Mouse (Mus musculus) cerebral cortex, adult 2 months (tissue): ENCODE results near the gene Blmh.

ENCODE experiments used
- WGBS: fragments of 180-500 bp; shearing (Covaris S2); methylation state at CpG from one replicate; pipeline ENCODE4 v1.1.7; 2018; 5-methylcytosine and 5-hydroxymethylcytosine counted together

The Blmh gene

DNA sequence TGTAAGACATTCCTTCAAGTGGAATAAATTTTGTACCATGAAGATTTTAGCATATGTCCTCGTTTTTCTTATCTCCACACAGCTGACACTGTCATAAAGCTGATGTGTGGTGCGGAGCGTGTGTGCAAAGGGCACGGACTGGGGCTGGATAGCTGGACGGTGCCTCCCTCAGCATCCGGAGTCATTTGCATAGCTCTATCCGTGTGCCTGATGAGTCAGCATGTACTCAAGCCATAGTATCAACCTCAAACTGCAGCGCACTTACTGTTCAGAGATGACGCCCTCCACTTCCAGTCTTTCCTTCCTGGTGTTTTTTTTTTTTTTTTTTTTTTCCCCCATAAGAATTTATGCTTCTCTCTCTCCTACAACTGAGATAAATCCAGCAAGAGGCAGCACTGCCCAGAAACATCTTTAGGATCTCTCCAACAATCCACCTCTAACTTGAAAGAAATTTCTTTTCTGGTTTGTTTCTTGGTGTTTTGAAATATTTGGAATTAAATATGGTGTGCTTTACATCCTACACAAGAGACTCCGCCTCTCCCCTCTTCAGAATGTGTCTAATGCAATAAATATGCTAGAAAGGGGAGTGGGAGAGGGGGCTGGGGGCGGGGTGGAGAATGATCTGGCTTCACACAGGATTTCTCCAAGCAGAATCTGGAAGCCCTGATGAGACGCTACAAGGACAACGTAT lies 7.9 kb upstream of the Blmh start:
- WGBS = 35% methylated on average over 13 of the region's 13 CpGs

GRCm38 (mm10) chr11:76917230-76917548 lies 7.4 kb upstream of the Blmh start:
- 72% methylated on average over 3 of the region's 3 CpGs for WGBS

DNA sequence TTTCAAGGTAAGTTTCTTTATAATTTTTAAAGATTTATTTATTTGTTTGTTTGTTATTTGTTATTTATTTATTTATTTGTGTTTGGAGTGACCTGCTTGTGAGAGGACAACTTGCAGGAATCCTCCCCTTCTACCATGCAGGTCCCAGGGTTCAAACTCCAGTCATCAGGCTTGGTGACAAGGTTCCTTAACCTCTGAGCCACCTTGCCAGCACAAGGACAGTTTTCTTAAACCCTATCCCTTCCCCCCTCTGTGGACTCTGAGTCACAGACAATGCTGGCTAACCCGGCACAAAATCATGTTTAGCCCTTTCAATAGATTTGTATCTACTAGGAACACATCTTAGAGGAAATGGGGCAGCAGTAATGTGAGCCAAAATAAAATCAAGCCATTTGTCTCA lies 4.0 kb upstream of the Blmh start:
- 37% methylated on average over 1 of the region's 1 CpGs for WGBS

- WGBS = 93% methylated on average over 8 of the region's 8 CpGs
These were observed 4.0 kb downstream of the Blmh start for GRCm38 (mm10) chr11:76928586-76928985.

- WGBS = 70% methylated on average over 3 of the region's 3 CpGs
These were observed 8.6 kb downstream of the Blmh start for GRCm38 (mm10) chr11:76933209-76933608.

GRCm38 (mm10) chr11:76936578-76936977 lies 12.0 kb downstream of the Blmh start:
- 64% methylated on average over 5 of the region's 5 CpGs for WGBS

DNA sequence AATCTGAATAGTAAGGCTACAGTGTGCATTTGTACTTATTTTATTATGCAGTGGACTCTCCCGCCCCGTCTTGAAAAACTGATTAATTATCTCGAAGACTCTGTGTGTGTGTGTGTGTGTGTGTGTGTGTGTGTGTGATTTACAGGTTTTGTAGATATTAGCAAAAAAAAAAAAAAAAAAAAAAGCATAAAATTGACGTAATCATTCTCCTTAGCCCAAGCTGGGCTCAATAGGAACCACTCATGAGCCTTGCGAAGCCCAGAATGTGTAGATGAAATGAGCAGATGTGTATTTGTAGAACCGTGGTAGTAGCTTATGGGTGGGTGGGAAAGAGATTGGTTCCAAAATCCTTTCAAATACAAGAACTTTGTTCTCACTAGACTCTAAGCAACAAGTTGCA lies 20.2 kb downstream of the Blmh start:
- 40% methylated on average over 6 of the region's 6 CpGs for WGBS

GRCm38 (mm10) chr11:76945386-76946202 lies 21.0 kb downstream of the Blmh start:
- WGBS = under 1% methylated on average over 58 of the region's 58 CpGs

DNA sequence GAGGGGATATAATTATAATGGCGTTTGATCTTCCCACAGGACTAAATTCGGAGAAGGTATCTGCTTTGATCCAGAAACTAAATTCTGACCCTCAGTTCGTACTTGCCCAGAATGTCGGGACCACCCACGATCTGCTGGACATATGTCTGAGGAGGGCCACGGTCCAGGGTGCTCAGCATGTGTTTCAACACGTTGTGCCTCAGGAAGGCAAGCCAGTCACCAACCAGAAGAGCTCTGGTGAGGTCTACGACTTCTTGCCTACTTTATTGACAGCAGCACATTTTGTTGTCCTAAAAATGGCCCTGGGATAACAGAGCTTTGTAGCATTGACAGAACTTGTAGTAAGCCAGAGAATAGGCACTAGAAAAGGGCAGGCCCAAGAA lies 21.6 kb downstream of the Blmh start:
- WGBS = 2% methylated on average over 8 of the region's 8 CpGs

DNA sequence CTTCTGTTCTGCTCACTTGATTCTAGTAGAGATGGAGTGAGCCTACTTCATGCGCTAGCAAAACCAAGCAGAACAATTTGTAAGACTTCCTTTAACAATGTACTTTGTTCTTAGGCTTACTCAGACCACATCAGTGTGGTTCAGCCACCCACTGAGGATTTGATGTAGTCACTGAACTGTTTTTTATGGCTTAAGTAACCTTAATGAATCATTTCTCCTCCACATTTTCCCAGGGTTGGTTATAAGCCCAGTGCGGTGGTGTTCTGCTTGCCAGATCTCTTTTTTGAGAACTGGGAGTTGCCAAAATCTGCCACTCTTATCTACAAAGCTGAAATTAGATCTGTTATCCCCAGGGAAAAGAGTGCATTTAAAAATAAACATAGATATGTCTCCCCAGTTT lies 28.9 kb downstream of the Blmh start:
- WGBS = 44% methylated on average over 2 of the region's 2 CpGs

DNA sequence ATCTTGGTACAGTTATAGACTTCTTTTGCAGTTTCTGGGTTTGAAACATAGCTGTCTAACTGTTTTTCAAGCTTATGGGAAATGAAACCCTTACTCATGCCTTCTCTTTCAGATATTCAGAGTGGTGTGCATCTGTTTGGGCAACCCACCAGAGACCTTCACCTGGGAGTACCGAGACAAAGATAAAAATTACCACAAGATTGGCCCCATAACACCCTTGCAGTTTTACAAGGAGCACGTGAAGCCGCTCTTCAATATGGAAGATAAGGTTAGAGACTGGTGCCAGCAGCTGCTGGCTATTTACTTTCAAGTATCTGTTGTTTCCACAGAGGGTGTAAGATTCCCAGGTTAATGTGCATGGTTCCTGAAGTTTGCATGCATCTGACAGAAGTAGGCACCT lies 41.1 kb downstream of the Blmh start:
- WGBS = 96% methylated on average over 3 of the region's 3 CpGs

DNA sequence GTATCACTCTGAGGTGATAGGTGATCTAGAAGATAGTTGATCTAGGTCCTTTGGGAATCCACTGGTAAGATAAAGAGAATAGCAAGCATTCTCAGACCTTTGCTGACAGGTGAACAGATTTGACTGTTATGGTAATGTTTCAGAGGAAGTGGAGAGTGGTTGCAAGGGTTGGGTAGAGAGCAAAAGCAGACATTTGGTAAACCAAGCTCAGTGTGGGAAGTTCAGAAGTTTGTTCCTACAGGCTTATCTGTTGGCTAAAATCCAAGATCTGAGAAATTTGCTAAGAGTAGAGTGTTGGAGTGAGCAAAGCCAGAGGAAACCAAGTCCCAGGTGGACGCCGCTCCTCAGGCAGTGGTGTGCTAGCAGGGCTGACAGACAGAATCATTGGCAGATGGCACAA lies 45.7 kb downstream of the Blmh start:
- WGBS = 91% methylated on average over 2 of the region's 2 CpGs

DNA sequence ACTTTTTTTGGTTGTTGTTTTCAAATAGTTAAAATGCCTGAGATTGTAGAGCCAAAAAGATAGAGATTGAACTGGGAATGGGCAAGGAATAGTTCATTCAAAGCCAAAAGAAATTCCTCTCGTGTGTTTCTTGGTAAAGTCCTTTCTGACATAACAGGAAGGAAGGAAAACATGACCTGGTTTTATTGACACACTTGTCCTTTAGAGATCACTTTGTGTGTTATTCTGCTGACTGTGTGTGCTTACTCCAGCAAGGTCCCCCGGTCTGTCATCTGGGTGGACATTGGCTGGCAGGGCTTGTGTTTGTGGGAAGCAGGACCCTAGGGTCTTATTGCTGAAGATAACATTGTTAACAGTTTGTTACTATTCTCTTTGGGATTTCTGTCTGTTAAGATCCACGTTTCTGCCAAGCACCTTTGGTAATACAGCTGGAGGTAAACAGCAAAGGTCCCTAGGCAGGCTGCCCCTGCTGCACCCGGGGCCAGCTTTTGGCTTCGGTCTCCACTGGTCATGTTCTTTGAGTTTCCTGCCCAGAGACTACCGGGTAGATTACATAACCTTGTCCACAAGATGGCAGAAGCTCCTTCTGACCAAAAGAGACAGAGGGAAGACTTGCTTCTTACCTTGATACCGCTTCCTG lies 50.2 kb downstream of the Blmh start:
- WGBS = 78% methylated on average over 7 of the region's 7 CpGs

DNA sequence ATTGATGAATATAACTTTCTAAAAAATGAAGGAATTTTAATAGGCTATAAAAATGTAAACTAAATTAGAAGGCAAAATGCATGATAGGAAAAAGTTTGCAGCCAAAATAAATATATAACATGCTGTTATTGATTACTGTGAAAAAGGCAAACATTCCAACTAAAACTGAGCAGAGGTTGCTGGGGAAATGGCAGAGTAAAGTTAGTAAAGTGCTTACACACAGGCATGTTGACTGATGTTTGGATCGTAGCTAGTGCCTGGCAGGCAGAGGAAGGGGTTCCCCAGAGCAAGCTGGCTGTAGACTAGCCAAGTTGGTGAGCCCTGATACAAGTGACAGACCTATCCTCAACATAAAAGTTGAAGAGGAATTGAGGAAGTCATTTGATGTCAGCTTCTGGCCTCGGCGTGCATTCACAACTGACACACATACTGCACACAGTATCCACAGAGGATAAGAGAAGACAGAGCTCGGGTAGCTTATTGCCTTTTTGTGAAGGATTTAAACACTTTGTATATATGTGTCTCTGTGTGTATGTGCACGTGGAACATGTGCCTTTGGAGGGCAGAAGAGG lies 57.0 kb downstream of the Blmh start:
- WGBS = 90% methylated on average over 5 of the region's 5 CpGs

- WGBS = 87% methylated on average over 4 of the region's 4 CpGs
These were observed 57.8 kb downstream of the Blmh start for GRCm38 (mm10) chr11:76982415-76982814.

GRCm38 (mm10) chr11:76983641-76984040 lies 59.0 kb downstream of the Blmh start:
- WGBS = 80% methylated on average over 5 of the region's 5 CpGs

DNA sequence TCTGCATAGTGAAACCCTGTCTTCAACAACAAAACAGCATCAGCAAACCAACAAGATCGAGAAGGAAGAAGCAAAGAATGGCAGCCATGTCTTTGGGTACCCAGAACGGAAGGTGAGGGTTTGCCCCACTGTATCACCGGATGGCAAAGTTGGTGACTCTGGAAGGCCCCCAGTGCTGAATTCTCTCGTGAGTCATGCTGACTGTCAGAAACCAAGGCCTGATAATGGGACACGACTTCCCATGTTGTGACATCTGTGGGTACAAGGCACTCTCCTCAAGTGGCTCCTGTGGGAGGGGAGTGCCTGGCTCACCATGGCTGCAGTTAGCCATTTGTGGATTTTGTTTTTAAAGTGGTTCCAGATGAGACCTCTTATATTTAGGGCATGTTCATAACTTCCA lies 66.2 kb downstream of the Blmh start:
- WGBS = 83% methylated on average over 5 of the region's 5 CpGs

DNA sequence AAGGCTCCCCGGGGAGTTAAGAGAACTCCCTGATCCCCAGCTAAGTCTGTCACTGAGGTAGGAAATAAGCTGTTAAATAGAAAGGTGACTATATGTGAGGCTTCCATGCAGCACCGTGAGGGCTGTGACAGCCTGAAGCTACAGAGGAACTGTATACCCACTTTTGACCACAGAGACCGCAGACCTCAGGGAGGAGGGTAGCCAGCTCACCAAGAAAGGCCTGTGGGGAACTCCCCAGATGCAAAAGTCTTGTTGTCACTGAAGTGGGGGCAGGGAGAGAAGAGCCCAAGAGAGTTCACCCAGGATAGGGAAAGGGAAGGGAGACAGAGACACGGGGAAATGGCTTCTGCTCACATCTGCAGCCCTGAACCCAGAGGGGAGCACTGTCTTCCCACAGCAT lies 68.3 kb downstream of the Blmh start:
- WGBS = 71% methylated on average over 4 of the region's 4 CpGs

GRCm38 (mm10) chr11:76995966-76996672 lies 71.5 kb downstream of the Blmh start:
- WGBS = 31% methylated on average over 20 of the region's 20 CpGs

DNA sequence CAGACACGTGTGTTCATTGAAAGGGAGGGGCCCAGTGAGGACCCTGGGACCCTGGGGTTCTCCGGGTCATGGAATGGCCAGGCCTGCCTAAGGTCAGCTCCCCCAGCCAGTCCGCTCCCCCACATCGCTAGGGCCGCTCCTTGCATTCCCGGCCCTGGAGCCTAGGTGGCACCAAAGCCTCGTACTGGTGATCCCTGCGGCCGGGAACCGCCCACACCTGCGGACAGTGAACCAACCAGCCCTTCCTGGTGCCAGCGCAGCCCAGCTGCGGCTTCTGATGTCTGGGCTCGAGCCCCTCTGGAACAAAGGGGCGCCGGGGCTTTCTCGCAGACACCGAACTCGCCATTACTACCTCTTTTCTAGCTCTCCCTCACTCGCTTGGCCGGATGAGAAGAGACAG lies 72.7 kb downstream of the Blmh start:
- WGBS = 1% methylated on average over 21 of the region's 21 CpGs

DNA sequence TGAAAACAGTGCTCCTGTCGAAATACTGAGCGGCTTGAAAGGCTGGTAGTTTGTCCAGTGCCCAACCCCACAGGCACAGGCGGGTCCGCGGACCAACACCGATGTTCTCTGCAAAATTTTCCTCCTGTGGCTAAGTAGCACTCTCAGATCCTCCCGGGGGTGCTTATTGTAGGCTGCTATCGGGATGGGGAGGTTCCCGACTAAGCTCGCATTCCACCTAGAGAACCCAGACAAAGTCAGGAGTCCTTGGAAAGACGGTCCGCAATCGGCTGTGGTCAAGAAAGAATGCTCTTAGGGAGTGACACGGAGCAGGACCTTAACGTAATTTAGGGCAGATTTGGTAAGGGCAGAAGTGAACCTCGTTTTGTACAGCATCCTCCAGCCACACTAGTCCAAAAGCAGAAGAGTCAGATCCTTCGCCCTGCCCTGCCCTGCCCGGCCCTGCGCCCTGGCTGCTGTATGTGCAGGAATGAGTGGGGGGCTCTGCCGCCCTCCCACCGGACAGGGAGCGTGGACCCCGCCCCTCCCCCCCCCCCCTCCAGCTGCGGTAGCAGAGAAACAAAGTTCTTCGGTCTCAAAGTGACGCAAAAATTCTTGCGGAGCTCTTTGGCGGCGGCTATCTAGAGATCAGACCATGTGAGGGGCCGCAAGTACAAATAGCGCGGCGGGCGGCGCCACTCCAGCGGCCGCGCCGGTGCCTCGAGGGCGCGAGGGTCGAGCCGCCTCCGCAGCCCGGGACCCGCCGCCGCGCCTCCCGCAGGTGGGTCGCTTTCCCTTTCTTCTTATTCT lies 73.5 kb downstream of the Blmh start, which contains the start of gene Slc6a4:
TSS of gene Slc6a4 (plus strand) at position 688 of the 789 bp plus-strand sequence.
- 1% methylated on average over 52 of the region's 52 CpGs for WGBS
